Mouse (Mus musculus): ENCODE data around the gene Tanc1. TPM values are rescaled to one million over a fixed set of nuclear protein-coding genes. Genes with fewer than 3 reads are reported as not detected.
A peak's percentile ranks its signal among the peaks of the same experiment; 100 is the strongest.

Tanc1 gene
- polyA plus RNA-seq, 2 experiments, result 1.1 to 1.3 TPM

DNA sequence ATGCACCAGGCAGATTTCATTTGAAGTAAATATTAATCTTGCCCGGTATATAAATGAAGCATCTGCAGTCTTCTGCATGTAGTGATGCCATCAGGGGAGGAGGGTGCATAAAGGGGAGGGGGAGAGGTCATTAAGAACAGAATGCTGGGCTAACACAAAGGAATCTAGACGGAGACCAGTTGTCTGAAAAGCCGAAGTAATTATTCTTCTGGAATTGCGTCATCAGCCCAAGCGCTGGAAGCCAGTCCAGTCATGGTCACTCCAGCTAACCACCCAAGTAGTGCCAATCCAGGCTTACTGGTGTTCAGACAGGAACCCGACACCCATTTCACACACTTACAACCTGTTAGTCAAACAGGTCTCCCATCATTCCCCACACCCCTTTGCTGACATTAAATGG is 17.7 kb upstream of the Tanc1 start:
- Histone ChIP-seq H3K27me3 (ENCODE audit: control insufficient read depth, insufficient read depth, low read length) (no peaks in the 10 kb centered on the region), H3K27ac (no peak overlapping the region), H3K4me3 (ENCODE audit: insufficient read depth in 1 of 2, low read depth in 2 of 2, low read length in 2 of 2) (no peak overlapping the region), H3K4me2 (ENCODE audit: low read depth) (no peak overlapping the region), H3K9ac (replicated peaks) (no peak overlapping the region), H3K36me3 (replicated peaks; ENCODE audit: control insufficient read depth, insufficient read depth, low read depth) (no peaks in the 10 kb centered on the region), H3K9me3 (ENCODE audit: control insufficient read depth, low read length) (no peaks in the 10 kb centered on the region), H3K4me1 (replicated peaks; ENCODE audit: control insufficient read depth in 2 of 2, insufficient read depth in 2 of 2, low read length in 1 of 2) (no peaks in the 10 kb centered on the region; a peak in 1 of 4 replicates)
- 51% methylated on average over 6 of the region's 6 CpGs for WGBS (ENCODE audit: insufficient replicate concordance)
- no peak for TF ChIP-seq CTCF (IDR thresholded peaks at IDR 0.05; ENCODE audit: low read depth)
- TF ChIP-seq EP300 (IDR thresholded peaks at IDR 0.05; ENCODE audit: low read depth), result no peak
- ATAC-seq (ENCODE audit: insufficient read depth) (no peak), DNase-seq (ENCODE audit: low read depth in 3 of 3, low spot score in 3 of 3) (no peak)

DNA sequence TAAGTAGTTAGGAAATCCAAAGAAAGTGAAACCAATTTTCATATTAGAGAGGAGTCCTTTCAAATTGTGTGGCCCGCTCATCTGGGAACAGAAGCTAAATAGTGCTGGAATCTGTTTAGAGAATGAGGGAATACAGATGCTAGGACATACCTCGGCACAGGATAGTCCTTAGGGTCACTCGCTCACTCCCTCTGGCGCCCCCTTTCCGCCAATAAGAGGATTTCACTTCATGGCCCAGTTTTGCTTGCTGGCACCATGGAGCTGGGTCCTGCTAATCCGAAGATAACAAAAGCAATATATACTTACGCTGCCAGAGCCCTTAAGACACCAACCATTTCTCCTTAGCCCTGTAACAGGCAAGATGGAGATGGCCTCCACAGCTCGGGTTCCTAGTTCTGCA is 15.3 kb upstream of the Tanc1 start:
- H3K4me2 ChIP-seq (ENCODE audit: low read depth), result no peak overlapping the region
- TF ChIP-seq CTCF (IDR thresholded peaks at IDR 0.05; ENCODE audit: low read depth) (peak; percentile 35), EP300 (IDR thresholded peaks at IDR 0.05; ENCODE audit: low read depth) (no peak)
- no peaks in the 10 kb centered on the region for H3K27me3 ChIP-seq (ENCODE audit: control insufficient read depth, insufficient read depth, low read length)
- no peak overlapping the region for H3K9ac ChIP-seq (replicated peaks)
- WGBS (ENCODE audit: insufficient replicate concordance), result 40% methylated on average over 8 of the region's 8 CpGs
- no peak overlapping the region for H3K4me3 ChIP-seq (ENCODE audit: insufficient read depth in 1 of 2, low read depth in 2 of 2, low read length in 2 of 2)
- DNase-seq (ENCODE audit: low read depth in 3 of 3, low spot score in 3 of 3) (no peak), ATAC-seq (ENCODE audit: insufficient read depth) (no peak)
- peaks cover 0 to 8% of the 10 kb centered on the region in 2 experiments; a peak in 2 of 4 replicates for H3K4me1 ChIP-seq (replicated peaks; ENCODE audit: control insufficient read depth in 2 of 2, insufficient read depth in 2 of 2, low read length in 1 of 2)
- H3K27ac ChIP-seq, result no peak overlapping the region
- no peaks in the 10 kb centered on the region for H3K36me3 ChIP-seq (replicated peaks; ENCODE audit: control insufficient read depth, insufficient read depth, low read depth)
- H3K9me3 ChIP-seq (ENCODE audit: control insufficient read depth, low read length), result no peaks in the 10 kb centered on the region

DNA sequence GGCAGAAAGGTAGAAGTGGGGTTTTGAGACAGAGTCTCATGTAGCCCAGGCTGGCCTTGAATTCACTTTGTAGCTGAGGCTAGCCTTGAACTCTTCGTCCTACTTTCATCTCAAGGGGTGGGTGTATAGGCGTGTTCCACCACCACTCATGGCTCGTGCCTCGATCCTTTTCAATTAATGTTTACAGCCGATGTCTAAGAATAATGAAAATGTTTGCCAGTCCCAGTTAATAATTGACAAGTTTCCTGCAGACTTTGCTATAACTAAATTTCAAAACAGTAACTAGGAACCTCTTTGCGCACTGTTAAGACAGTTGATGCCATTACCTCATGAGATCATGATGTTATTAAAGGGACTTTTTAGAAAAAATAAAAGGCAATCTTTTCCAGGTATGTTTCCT is 13.6 kb upstream of the Tanc1 start:
- DNase-seq (ENCODE audit: low read depth in 3 of 3, low spot score in 3 of 3) (no peak), ATAC-seq (ENCODE audit: insufficient read depth) (no peak)
- H3K4me3 ChIP-seq (ENCODE audit: insufficient read depth in 1 of 2, low read depth in 2 of 2, low read length in 2 of 2), result no peak overlapping the region
- H3K9me3 ChIP-seq (ENCODE audit: control insufficient read depth, low read length), result no peaks in the 10 kb centered on the region
- no peak overlapping the region; the same call in 1 of the 2 replicates for H3K4me2 ChIP-seq (ENCODE audit: low read depth)
- no peak overlapping the region for H3K27ac ChIP-seq
- H3K27me3 ChIP-seq (ENCODE audit: control insufficient read depth, insufficient read depth, low read length), result no peaks in the 10 kb centered on the region
- no peaks in the 10 kb centered on the region for H3K36me3 ChIP-seq (replicated peaks; ENCODE audit: control insufficient read depth, insufficient read depth, low read depth)
- H3K4me1 ChIP-seq (replicated peaks; ENCODE audit: control insufficient read depth in 2 of 2, insufficient read depth in 2 of 2, low read length in 1 of 2), result peaks cover 0 to 8% of the 10 kb centered on the region in 2 experiments; a peak in 2 of 4 replicates
- H3K9ac ChIP-seq (replicated peaks), result no peak overlapping the region
- 62% methylated on average over 6 of the region's 6 CpGs for WGBS (ENCODE audit: insufficient replicate concordance)
- TF ChIP-seq CTCF (IDR thresholded peaks at IDR 0.05; ENCODE audit: low read depth) (no peak), EP300 (IDR thresholded peaks at IDR 0.05; ENCODE audit: low read depth) (no peak)

DNA sequence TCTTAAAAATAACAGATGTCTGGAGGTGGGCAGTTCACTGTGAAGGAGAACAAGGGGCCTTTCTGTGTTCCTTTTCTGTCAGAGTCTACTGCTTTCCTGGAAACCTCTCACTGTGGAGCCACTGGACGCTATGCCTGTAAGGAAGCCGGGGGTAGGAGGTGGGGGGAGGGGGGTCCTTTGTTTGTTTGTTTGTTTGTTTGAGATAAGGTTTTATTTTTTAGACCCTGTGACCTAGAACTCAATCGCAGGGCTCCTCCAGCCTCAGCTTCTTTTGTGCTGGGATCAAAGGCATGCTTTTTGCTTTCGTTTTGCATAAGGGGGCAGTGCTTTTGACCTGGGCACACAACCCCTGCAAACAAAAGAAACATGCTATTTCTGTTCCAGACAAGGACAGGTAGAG is 12.9 kb upstream of the Tanc1 start:
- Histone ChIP-seq H3K4me3 (ENCODE audit: insufficient read depth in 1 of 2, low read depth in 2 of 2, low read length in 2 of 2) (no peak overlapping the region), H3K27ac (no peak overlapping the region), H3K36me3 (replicated peaks; ENCODE audit: control insufficient read depth, insufficient read depth, low read depth) (no peaks in the 10 kb centered on the region), H3K27me3 (ENCODE audit: control insufficient read depth, insufficient read depth, low read length) (no peaks in the 10 kb centered on the region), H3K4me1 (replicated peaks; ENCODE audit: control insufficient read depth in 2 of 2, insufficient read depth in 2 of 2, low read length in 1 of 2) (peaks cover 0 to 8% of the 10 kb centered on the region in 2 experiments; a peak in 2 of 4 replicates), H3K4me2 (ENCODE audit: low read depth) (peak overlapping the region; percentile 26; the same call in 1 of the 2 replicates), H3K9ac (replicated peaks) (no peak overlapping the region), H3K9me3 (ENCODE audit: control insufficient read depth, low read length) (no peaks in the 10 kb centered on the region)
- no peak for ATAC-seq (ENCODE audit: insufficient read depth)
- TF ChIP-seq CTCF (IDR thresholded peaks at IDR 0.05; ENCODE audit: low read depth), result no peak
- no peak for TF ChIP-seq EP300 (IDR thresholded peaks at IDR 0.05; ENCODE audit: low read depth)
- 27% methylated on average over 4 of the region's 4 CpGs for WGBS (ENCODE audit: insufficient replicate concordance)
- no peak for DNase-seq (ENCODE audit: low read depth in 3 of 3, low spot score in 3 of 3)

DNA sequence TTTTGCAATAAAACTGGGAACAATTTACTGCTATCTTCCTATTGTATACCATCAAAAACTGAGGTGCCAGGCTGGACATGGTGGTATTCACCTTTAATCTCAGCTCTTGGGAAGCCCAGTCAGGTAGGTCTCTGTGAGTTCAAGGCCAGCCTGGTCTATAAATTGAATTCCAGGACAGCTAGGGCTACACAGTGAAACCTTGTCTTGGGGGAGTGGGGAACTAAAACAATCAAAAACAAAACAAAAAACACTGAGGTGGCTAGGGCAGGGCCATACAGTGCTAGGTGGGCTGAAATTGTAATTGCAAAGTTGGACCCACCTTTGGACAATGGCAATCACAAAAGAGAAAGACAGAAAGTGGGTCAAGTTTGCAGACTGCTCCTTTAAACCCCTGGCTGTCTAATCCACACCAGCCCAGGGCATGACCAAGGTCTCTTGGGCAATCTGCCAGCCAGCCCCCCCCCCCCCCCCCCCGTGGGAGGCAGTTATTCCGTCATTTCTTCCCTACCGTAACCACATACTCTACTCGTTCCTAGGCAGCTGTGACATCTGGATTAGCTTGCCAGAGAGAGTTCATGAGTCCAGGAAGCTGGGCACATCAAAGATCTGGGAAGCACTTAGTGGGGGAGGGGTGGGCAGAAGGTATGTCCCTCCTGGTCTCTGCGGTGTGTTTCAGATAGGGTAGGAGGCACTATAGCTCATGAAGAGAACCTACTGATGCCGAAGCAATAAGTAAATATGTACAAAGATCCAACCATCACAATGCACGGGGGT is 12.3 kb upstream of the Tanc1 start:
- Histone ChIP-seq H3K27me3 (ENCODE audit: control insufficient read depth, insufficient read depth, low read length) (no peaks in the 10 kb centered on the region), H3K4me1 (replicated peaks; ENCODE audit: control insufficient read depth in 2 of 2, insufficient read depth in 2 of 2, low read length in 1 of 2) (peaks cover 0 to 8% of the 10 kb centered on the region in 2 experiments; a peak in 2 of 4 replicates), H3K4me3 (ENCODE audit: insufficient read depth in 1 of 2, low read depth in 2 of 2, low read length in 2 of 2) (no peak overlapping the region), H3K36me3 (replicated peaks; ENCODE audit: control insufficient read depth, insufficient read depth, low read depth) (no peaks in the 10 kb centered on the region), H3K9me3 (ENCODE audit: control insufficient read depth, low read length) (no peaks in the 10 kb centered on the region), H3K9ac (replicated peaks) (no peak overlapping the region), H3K4me2 (ENCODE audit: low read depth) (peak overlapping the region; percentile 26; the same call in 1 of the 2 replicates), H3K27ac (no peak overlapping the region)
- DNase-seq (ENCODE audit: low read depth in 3 of 3, low spot score in 3 of 3) (peak in 1 of 3 experiments; percentile 6), ATAC-seq (ENCODE audit: insufficient read depth) (0 out of 2 replicates have a peak, but pooled peaks have one; percentile 31)
- TF ChIP-seq EP300 (IDR thresholded peaks at IDR 0.05; ENCODE audit: low read depth) (no peak), CTCF (IDR thresholded peaks at IDR 0.05; ENCODE audit: low read depth) (no peak)
- 23% methylated on average over 6 of the region's 7 CpGs for WGBS (ENCODE audit: insufficient replicate concordance)
